Mouse (Mus musculus) liver, embryonic 13.5 days (tissue): Measurements from ENCODE around the gene Mfsd14a. TPM values are rescaled to one million over a fixed set of nuclear protein-coding genes. Genes with fewer than 3 reads are reported as not detected.

Experiments used
- ATAC-seq: fragments of 200-750 bp; cut with Nextera tagmentation; 2 replicates; pipeline ENCODE4 v1.8.0; 2017; ENCODE audit warnings: low read depth, mild to moderate bottlenecking, moderate number of reproducible peaks, moderate library complexity
- DNase-seq: peaks from one replicate; pipeline ENCODE4 v3.0.0; 2022
- H3K27ac ChIP-seq: fragments of 300-500 bp; sonication (generic); 2 replicates; pipeline ENCODE4 v1.5.1; 2015; ENCODE audit warnings: moderate library complexity, mild to moderate bottlenecking, inconsistent platforms
- H3K27me3 ChIP-seq: fragments of 300-500 bp; sonication (generic); 2 replicates; pipeline ENCODE4 v1.6.1; 2015; ENCODE audit warnings: mild to moderate bottlenecking, inconsistent platforms
- H3K36me3 ChIP-seq: fragments of 300-500 bp; sonication (generic); 2 replicates; pipeline ENCODE4 v1.6.1; 2015; ENCODE audit warnings: mild to moderate bottlenecking, inconsistent platforms
- H3K4me1 ChIP-seq: fragments of 300-500 bp; sonication (generic); replicated peaks from 2 replicates; pipeline ENCODE4 v1.6.1; 2015; ENCODE audit warnings: inconsistent platforms
- H3K4me2 ChIP-seq: fragments of 300-500 bp; sonication (generic); 2 replicates; pipeline ENCODE4 v1.6.1; 2015; ENCODE audit warnings: inconsistent platforms, mild to moderate bottlenecking, moderate library complexity
- H3K4me3 ChIP-seq: fragments of 300-500 bp; sonication (generic); replicated peaks from 2 replicates; pipeline ENCODE4 v1.5.1; 2015; ENCODE audit warnings: mild to moderate bottlenecking, inconsistent platforms
- H3K9ac ChIP-seq: fragments of 300-500 bp; sonication (generic); 2 replicates; pipeline ENCODE4 v1.6.1; 2015; ENCODE audit warnings: mild to moderate bottlenecking, inconsistent platforms
- H3K9me3 ChIP-seq: fragments of 300-500 bp; sonication (generic); replicated peaks from 2 replicates; pipeline ENCODE4 v1.6.1; 2016; ENCODE audit warnings: inconsistent platforms
- WGBS: fragments of 180-500 bp; shearing (Covaris S2); methylation state at CpG from one replicate; pipeline ENCODE4 v1.1.7; 2015; ENCODE audit not compliant: insufficient replicate concordance; 5-methylcytosine and 5-hydroxymethylcytosine counted together
- polyA plus RNA-seq: library from polyadenylated mRNA; unstranded; fragments of >200 nt; fragmentation: Nextera tagmentation; extraction: Ambion mirVana; gene quantifications from 2 replicates; pipeline ENCODE4 v1.2.1, GENCODE M21; 2015

The Mfsd14a gene
- polyA plus RNA-seq, 1 experiment from 2014 or later = 35.5 TPM

DNA sequence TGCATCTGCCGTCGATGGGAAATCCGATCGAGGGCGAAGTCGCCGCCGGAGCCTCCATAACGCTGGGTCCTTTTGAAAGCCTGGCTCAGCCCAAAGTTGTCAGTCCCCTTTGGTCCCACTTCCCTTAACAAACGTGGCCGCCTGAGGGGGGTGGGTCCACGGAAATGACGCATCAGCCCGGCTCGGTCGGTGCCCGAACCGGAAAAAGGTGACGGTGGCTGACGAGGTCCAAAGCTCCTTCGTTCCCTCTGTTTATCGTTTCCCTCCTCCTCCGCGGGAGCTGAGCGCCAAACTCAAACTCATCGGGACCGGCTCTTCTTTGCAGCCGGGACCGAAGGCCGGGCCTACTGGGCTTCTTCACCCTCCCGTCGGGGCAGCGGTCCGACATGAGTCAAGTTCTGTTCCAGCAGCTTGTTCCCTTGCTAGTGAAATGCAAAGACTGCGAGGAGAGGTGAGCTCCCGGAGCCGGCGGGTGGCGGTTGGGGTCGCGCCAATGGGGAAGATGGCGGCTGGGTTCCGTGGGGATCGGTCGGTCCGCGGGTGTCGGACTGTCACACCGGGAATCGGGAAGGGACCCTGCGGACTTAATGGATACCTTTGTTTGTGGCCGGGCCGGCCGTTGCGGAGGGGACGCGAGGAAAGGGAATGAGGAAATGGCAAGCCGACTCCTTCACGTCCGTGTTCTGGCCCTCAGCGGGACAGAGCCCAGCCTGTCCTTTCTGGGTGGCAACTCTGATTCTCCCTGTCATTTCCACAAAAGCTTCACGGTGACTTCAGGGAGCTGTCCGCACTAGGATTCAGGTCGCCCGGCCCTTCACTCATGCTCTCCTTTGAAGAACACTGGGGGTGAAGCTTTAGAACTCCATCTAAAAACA, 67.5 kb downstream of the Mfsd14a start, which contains the start of gene Sass6:
Gene Sass6, plus strand, starts transcription at position 255 of the 875 bp plus-strand sequence.
- ATAC-seq (peak; percentile 93), DNase-seq (peak; percentile 94)
- Histone ChIP-seq H3K4me2 (peak within 1 kb of the TSS; percentile 75), H3K27me3 (no peaks in the 10 kb centered on the region), H3K9ac (peak within 1 kb of the TSS; percentile 93), H3K4me1 (peaks cover 31% of the 10 kb centered on the region), H3K36me3 (peaks cover 24% of the 10 kb centered on the region), H3K4me3 (peak within 1 kb of the TSS; percentile 83), H3K9me3 (no peaks in the 10 kb centered on the region), H3K27ac (peak within 1 kb of the TSS; percentile 87)
- under 1% methylated on average over 65 of the region's 65 CpGs for WGBS

DNA sequence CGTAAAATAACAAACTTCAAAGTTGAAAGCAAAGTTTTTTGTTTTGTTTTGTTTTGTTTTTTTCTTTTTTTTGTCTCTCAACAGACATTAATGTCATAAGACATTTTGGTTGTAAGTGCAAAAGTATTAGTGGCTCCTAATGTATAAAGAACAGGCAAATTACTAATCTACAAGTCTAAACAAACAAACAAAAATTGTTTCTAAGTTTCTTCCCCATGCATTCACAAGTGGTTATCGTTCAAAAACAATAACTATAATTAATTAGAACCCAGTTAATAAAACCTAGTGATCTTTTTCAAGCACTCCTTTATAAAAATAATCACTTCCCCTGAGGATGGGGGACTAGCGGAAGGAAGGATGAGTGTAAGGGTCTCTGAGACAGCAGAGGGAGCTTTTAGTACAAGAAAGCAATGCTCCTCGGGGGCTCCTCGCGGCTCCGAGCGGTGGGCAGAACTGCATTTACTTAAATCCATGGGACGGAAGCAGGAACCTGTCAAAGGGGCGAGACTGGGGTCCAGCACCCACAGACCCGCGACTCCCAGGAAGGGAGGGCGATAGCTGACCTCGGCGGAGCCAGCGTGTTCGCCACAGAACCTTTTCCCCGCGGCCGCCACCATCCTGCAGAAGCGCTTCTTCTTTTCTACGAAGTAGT, 68.3 kb downstream of the Mfsd14a start:
- Histone ChIP-seq H3K27me3 (no peaks in the 10 kb centered on the region), H3K4me3 (peak overlapping the region; percentile 83), H3K4me1 (peaks cover 30% of the 10 kb centered on the region), H3K9ac (peak overlapping the region; percentile 93), H3K4me2 (peak overlapping the region; percentile 74), H3K36me3 (peaks cover 31% of the 10 kb centered on the region), H3K9me3 (no peaks in the 10 kb centered on the region), H3K27ac (peak overlapping the region; percentile 76)
- ATAC-seq (peak; percentile 56), DNase-seq (no peak)
- WGBS = 2% methylated on average over 22 of the region's 22 CpGs

DNA sequence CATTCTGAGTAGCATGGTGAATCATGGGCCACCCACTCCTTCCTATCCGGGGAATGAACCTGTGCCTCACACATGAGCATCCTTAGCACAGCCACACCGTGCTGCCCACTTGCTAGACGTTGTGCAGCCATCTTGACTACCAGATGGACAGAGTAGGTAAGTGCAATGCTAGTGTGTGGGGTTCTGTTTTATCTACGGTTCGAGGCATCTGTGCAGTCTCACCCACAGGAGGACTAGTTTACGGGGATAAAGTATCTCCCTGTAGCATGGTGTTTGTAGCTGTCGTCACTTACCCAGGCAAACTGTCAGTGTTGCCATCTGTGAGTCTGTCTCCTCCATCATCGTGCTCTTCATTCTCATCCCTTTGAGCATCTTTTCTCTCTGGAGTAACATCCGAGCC, 80.3 kb downstream of the Mfsd14a start:
- Histone ChIP-seq H3K9ac (no peak overlapping the region), H3K27ac (no peak overlapping the region), H3K27me3 (no peaks in the 10 kb centered on the region), H3K4me1 (no peaks in the 10 kb centered on the region), H3K4me2 (no peak overlapping the region), H3K9me3 (no peaks in the 10 kb centered on the region), H3K4me3 (no peak overlapping the region), H3K36me3 (peaks cover 64% of the 10 kb centered on the region)
- 91% methylated on average over 9 of the region's 9 CpGs for WGBS
- ATAC-seq = no peak
- DNase-seq = no peak

Other genes with a start within 250 kb of the Mfsd14a start
- 2.1 and 2.5 TPM in 2 replicates for gene Cdc14a, start 238.6 kb downstream of the Mfsd14a start, polyA plus RNA-seq
- 40.3 and 43.3 TPM in 2 replicates for gene Rtca, start 154.5 kb downstream of the Mfsd14a start, polyA plus RNA-seq
- 9.1 and 11.9 TPM in 2 replicates for gene Dbt, start 149.6 kb downstream of the Mfsd14a start, polyA plus RNA-seq
- 3.3 and 3.4 TPM in 2 replicates for gene Lrrc39, start 99.7 kb downstream of the Mfsd14a start, polyA plus RNA-seq
- gene Sass6, start 67.7 kb downstream of the Mfsd14a start, polyA plus RNA-seq = 20.7 and 27.2 TPM in 2 replicates
- 9.5 and 11.8 TPM in 2 replicates for gene Trmt13, start 48.1 kb downstream of the Mfsd14a start, polyA plus RNA-seq
- gene Gm43191, start 18.6 kb upstream of the Mfsd14a start, polyA plus RNA-seq = not detected in 2 replicates
- gene Slc35a3, start 50.2 kb upstream of the Mfsd14a start, polyA plus RNA-seq = 7.9 and 10.3 TPM in 2 replicates
- gene Agl, start 145.5 kb upstream of the Mfsd14a start, polyA plus RNA-seq = 4.4 and 6.0 TPM in 2 replicates
- 37.6 and 46.4 TPM in 2 replicates for gene Frrs1, start 196.8 kb upstream of the Mfsd14a start, polyA plus RNA-seq